Mouse (Mus musculus) ES-E14 (cell line): ENCODE results near the gene Fhit. TPM values are rescaled to one million over a fixed set of nuclear protein-coding genes. Genes with fewer than 3 reads are reported as not detected.

Source experiments
- DNase-seq: peaks from one replicate; pipeline ENCODE4 v3.0.0-alpha.2; 2013; ENCODE audit warnings: low read depth, low spot score
- H3K27ac ChIP-seq: 2 replicates; pipeline ENCODE4 v1.5.1; 2012; ENCODE audit warnings: low read depth, mild to moderate bottlenecking, low read length, moderate library complexity, mixed read lengths; ENCODE audit not compliant: poor library complexity, insufficient read depth, severe bottlenecking
- H3K36me3 ChIP-seq: 2 replicates; pipeline ENCODE4 v1.6.1; 2012; ENCODE audit warnings: mild to moderate bottlenecking, low read length, moderate library complexity, mixed read lengths; ENCODE audit not compliant: control insufficient read depth, poor library complexity, insufficient read depth, severe bottlenecking
- H3K4me1 ChIP-seq, 2 experiments: fragments of 150-350 bp in 1 of 2; sonication (generic) in 1 of 2; 2 replicates each; pipeline ENCODE4 v1.6.1; 2012; ENCODE audit warnings: low read length in 2 of 2, mild to moderate bottlenecking in 1 of 2, mixed read lengths in 1 of 2; ENCODE audit not compliant: control insufficient read depth in 2 of 2, insufficient read depth in 2 of 2, poor library complexity in 1 of 2
- H3K4me3 ChIP-seq, 2 experiments: fragments of 150-350 bp in 1 of 2; sonication (generic) in 1 of 2; 2 replicates each; pipeline ENCODE4 v1.5.1; 2012; ENCODE audit warnings: low read length in 2 of 2, low read depth in 1 of 2, mild to moderate bottlenecking in 1 of 2, mixed read lengths in 1 of 2; ENCODE audit not compliant: insufficient read depth in 1 of 2, poor library complexity in 1 of 2, severe bottlenecking in 1 of 2
- H3K9ac ChIP-seq: 2 replicates; pipeline ENCODE4 v1.6.1; 2012; ENCODE audit warnings: low read depth, mild to moderate bottlenecking, low read length, mixed read lengths; ENCODE audit not compliant: poor library complexity, insufficient read depth, severe bottlenecking
- H3K9me3 ChIP-seq: fragments of 150-350 bp; sonication (generic); 2 replicates; pipeline ENCODE4 v1.6.1; 2012; ENCODE audit warnings: low read depth, mild to moderate bottlenecking, low read length; ENCODE audit not compliant: control insufficient read depth, insufficient read depth
- CHD2 ChIP-seq: IDR thresholded peaks from 2 replicates; pipeline ENCODE4 v1.6.1; 2014; ENCODE audit warnings: mild to moderate bottlenecking, low read depth, low read length, inconsistent platforms
- HCFC1 ChIP-seq: IDR thresholded peaks from 2 replicates; pipeline ENCODE4 v1.6.1; 2012; ENCODE audit warnings: low read length, inconsistent platforms, borderline replicate concordance; ENCODE audit not compliant: insufficient read depth
- MAFK ChIP-seq: IDR thresholded peaks from 2 replicates; pipeline ENCODE4 v1.6.1; 2014; ENCODE audit warnings: mild to moderate bottlenecking, low read depth, low read length, inconsistent platforms; ENCODE audit not compliant: insufficient read depth
- ZC3H11A ChIP-seq: IDR thresholded peaks from 2 replicates; pipeline ENCODE4 v1.6.1; 2012; ENCODE audit warnings: low read depth, mild to moderate bottlenecking, inconsistent platforms, low read length, borderline replicate concordance
- ZNF384 ChIP-seq: IDR thresholded peaks from 2 replicates; pipeline ENCODE4 v1.6.1; 2012; ENCODE audit warnings: low read depth, low read length, inconsistent platforms
- in situ Hi-C, 2 experiments: fragments of 600-800 bp; cut with MboI; formaldehyde crosslinking; loops; one replicate each; pipeline ENCODE4 v1.15.1; 2025; ENCODE audit warnings: low sequenced_read_pairs in 2 of 2, inconsistent platforms in 1 of 2; ENCODE audit not compliant: unreplicated experiment in 2 of 2
- total RNA-seq: library from RNA; depleted of rRNA; stranded (reverse); fragments of 300-350 nt; gene quantifications from 2 replicates; pipeline ENCODE4 v1.2.3, GENCODE M21; 2012

Gene Fhit
- total RNA-seq, 1 experiment, result 1.0 TPM

- TF ChIP-seq ZNF384 (no peak), MAFK (no peak), CHD2 (no peak), ZC3H11A (no peak), HCFC1 (no peak)
- no peak for DNase-seq
- Histone ChIP-seq H3K9ac (no peak overlapping the region), H3K36me3 (no peaks in the 10 kb centered on the region), H3K4me1 (no peaks in the 10 kb centered on the region), H3K4me3 (no peak overlapping the region), H3K27ac (no peak overlapping the region), H3K9me3 (no peaks in the 10 kb centered on the region)
- in situ Hi-C loops, result no loop called here
Measured at GRCm38 (mm10) chr14:9648416-9648815, 1513.4 kb downstream of the Fhit start.

GRCm38 (mm10) chr14:9646233-9646632 is 1515.6 kb downstream of the Fhit start:
- H3K4me3 ChIP-seq, result no peak overlapping the region
- no peak for DNase-seq
- in situ Hi-C loops, result no loop called here
- no peak for TF ChIP-seq MAFK
- no peak for TF ChIP-seq CHD2
- TF ChIP-seq ZC3H11A, result no peak
- no peak for TF ChIP-seq ZNF384
- no peaks in the 10 kb centered on the region for H3K36me3 ChIP-seq
- no peaks in the 10 kb centered on the region for H3K9me3 ChIP-seq
- no peaks in the 10 kb centered on the region for H3K4me1 ChIP-seq
- H3K9ac ChIP-seq, result no peak overlapping the region
- H3K27ac ChIP-seq, result no peak overlapping the region

GRCm38 (mm10) chr14:9644216-9645166 is 1517.3 kb downstream of the Fhit start:
- no peaks in the 10 kb centered on the region for H3K4me1 ChIP-seq
- no peaks in the 10 kb centered on the region for H3K36me3 ChIP-seq
- no peak overlapping the region for H3K9ac ChIP-seq
- no peak for DNase-seq
- in situ Hi-C loops, result no loop called here
- no peaks in the 10 kb centered on the region for H3K9me3 ChIP-seq
- TF ChIP-seq CHD2 (no peak), ZNF384 (no peak), ZC3H11A (no peak), MAFK (no peak), HCFC1 (no peak)
- no peak overlapping the region for H3K4me3 ChIP-seq
- H3K27ac ChIP-seq, result no peak overlapping the region

GRCm38 (mm10) chr14:9643700-9644099 is 1518.1 kb downstream of the Fhit start:
- no peak overlapping the region for H3K27ac ChIP-seq
- H3K4me3 ChIP-seq, result no peak overlapping the region
- no peaks in the 10 kb centered on the region for H3K9me3 ChIP-seq
- no peak overlapping the region for H3K9ac ChIP-seq
- H3K36me3 ChIP-seq, result no peaks in the 10 kb centered on the region
- no peak for TF ChIP-seq ZC3H11A
- no peak for TF ChIP-seq HCFC1
- no peak for TF ChIP-seq ZNF384
- no peak for TF ChIP-seq MAFK
- TF ChIP-seq CHD2, result no peak
- no peaks in the 10 kb centered on the region for H3K4me1 ChIP-seq
- no peak for DNase-seq
- in situ Hi-C loops, result no loop called here
